24 mouse cellular contexts compared by ENCODE assay signal in genomic region chr11:76730650-76731049, GRCm38 (mm10). TPM values are rescaled to one million over a fixed set of nuclear protein-coding genes. Genes with fewer than 3 reads are reported as not detected.
"Had no signal": no experiment of that assay in that cellular context is flagged by ENCODE, and none has a peak within 500 bp of the region (broad histone marks: within the 10 kb centered on the region; RNA-seq: fewer than 3 reads in every experiment).

No protein-coding gene starts in this region.

- H3K9me3 ChIP-seq: liver, embryonic 13.5 days; neural tube, embryonic 12.5 days; neural tube, embryonic 15.5 days had no signal

- H3K4me1 ChIP-seq: liver, embryonic 13.5 days; neural tube, embryonic 15.5 days had no signal

- H3K27ac ChIP-seq: layer of hippocampus, adult 2 months; liver, embryonic 13.5 days; neural tube, embryonic 12.5 days; neural tube, embryonic 15.5 days; stomach, postnatal 0 days had no signal

- H3K4me2 ChIP-seq: liver, embryonic 13.5 days; lung, embryonic 14.5 days; midbrain, embryonic 11.5 days; neural tube, embryonic 12.5 days; neural tube, embryonic 15.5 days had no signal

- H3K4me3 ChIP-seq: layer of hippocampus, adult 2 months; liver, embryonic 13.5 days; neural tube, embryonic 12.5 days; neural tube, embryonic 15.5 days had no signal

- DNase-seq: kidney, adult 18-20 months; kidney, adult 9 months; kidney, postnatal 25 days; layer of hippocampus, adult 9-11 months; liver, embryonic 13.5 days; lung, embryonic 14.5 days; lung, postnatal 10 days; lung, postnatal 36 days; midbrain, embryonic 14.5 days; right cerebral cortex, adult 18-20 months; right cerebral cortex, postnatal 14 days; right cerebral cortex, postnatal 4 days; thymus, adult 2 months; thymus, postnatal 14 days; thymus, postnatal 4 days had no signal

- H3K27me3 ChIP-seq: liver, embryonic 13.5 days; neural tube, embryonic 12.5 days; neural tube, embryonic 15.5 days had no signal

- H3K9ac ChIP-seq: liver, embryonic 13.5 days; lung, embryonic 14.5 days; neural tube, embryonic 12.5 days; neural tube, embryonic 15.5 days had no signal

RNA-seq across cellular contexts. Expression of gene Trarg1, which starts 51.0 kb away (rescaled TPM):
- total RNA-seq: megakaryocyte progenitor cell, adult 5-6 weeks; megakaryocyte-erythroid progenitor cell, adult 5-6 weeks had no signal
- polyA plus RNA-seq: liver, embryonic 13.5 days; liver, embryonic 16.5 days had no signal

RNA-seq across cellular contexts. Expression of gene Bhlha9, which starts 58.4 kb away (rescaled TPM):
- total RNA-seq: megakaryocyte progenitor cell, adult 5-6 weeks; megakaryocyte-erythroid progenitor cell, adult 5-6 weeks had no signal
- polyA plus RNA-seq: liver, embryonic 13.5 days; liver, embryonic 16.5 days; lung, embryonic 14.5 days; midbrain, embryonic 11.5 days; stomach, embryonic 14.5 days; stomach, postnatal 0 days; thymus, adult 2 months had no signal
